Mouse (Mus musculus): ENCODE measurements at regions not wholly inside any gene's neighbourhood (a gene's known extent, or its start where the extent isn't known, plus 50 kb on each side); places are given as distances from the start of the nearest gene placed in this dataset.
A peak's percentile ranks its signal among the peaks of the same experiment; 100 is the strongest.

DNA sequence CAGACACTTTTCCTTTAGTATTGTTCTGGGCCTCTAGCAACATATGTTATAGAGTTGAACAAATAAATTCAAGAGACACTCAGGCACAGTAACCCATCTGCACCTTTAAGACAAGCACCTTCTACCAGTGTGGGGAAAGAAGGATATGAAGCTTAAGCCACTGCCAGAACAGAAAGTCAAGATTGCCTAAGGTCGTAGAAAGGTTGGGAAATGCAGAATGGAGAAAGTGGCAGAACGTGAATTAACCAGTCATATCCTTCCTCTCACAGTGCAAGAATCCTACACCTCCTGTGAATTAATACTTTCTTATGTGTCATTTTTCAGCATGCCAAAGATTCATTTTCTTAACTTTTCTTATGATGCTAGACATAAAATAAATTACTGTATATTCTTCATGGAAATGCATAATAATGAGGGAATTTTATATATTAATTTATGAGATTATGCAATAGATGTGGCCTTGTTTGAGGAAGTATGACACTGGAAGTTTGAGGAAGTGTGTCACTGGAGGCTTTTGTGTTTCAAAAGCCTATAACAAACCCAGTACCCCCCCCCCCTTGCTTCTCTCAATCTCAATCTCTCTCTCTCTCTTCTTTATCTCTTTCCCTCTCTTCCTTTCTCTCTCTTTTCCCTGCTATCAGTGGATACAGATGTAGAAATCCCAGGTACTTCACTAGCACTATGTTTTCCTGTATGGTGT is 361.6 kb upstream of the Edil3 start:
- Histone ChIP-seq H3K27ac (replicated peaks) (no peak overlapping the region), H3K36me3 (no peaks in the 10 kb centered on the region), H3K9me3 (no peaks in the 10 kb centered on the region), H3K4me3 (no peak overlapping the region), H3K27me3 (no peaks in the 10 kb centered on the region), H3K4me1 (no peaks in the 10 kb centered on the region), H3K4me2 (replicated peaks) (no peak overlapping the region), H3K9ac (replicated peaks) (no peak overlapping the region)
- ATAC-seq (ENCODE audit: low FRiP score, low read depth) = no peak
- 67% methylated on average over 2 of the region's 2 CpGs for WGBS

DNA sequence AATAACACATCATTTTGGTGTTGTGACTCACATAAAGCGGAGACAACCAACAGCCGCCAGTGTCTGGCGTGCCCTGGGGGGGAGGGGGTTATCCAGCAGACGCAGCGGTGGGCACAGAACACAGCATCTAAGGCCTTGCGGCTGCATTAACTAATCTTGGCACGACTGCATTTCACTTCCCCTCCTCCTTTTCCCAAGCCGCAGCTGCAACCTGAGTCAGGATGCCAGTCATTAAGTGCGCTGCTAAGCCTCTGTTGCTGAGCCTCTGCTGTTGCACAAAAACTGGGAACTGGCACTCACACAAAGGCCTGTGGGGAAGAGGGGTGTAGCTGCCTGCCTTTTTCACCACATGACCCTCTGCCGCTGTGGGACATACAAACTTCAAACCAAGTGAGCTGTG is 331.2 kb upstream of the Edil3 start:
- no peaks in the 10 kb centered on the region for H3K9me3 ChIP-seq
- H3K27ac ChIP-seq (replicated peaks) = no peak overlapping the region
- no peaks in the 10 kb centered on the region for H3K4me1 ChIP-seq
- peak; percentile 49 for ATAC-seq (ENCODE audit: low FRiP score, low read depth)
- H3K9ac ChIP-seq (replicated peaks) = no peak overlapping the region
- no peak overlapping the region for H3K4me2 ChIP-seq (replicated peaks)
- no peaks in the 10 kb centered on the region for H3K36me3 ChIP-seq
- WGBS = 82% methylated on average over 10 of the region's 10 CpGs
- no peak overlapping the region for H3K4me3 ChIP-seq
- H3K27me3 ChIP-seq = no peaks in the 10 kb centered on the region

DNA sequence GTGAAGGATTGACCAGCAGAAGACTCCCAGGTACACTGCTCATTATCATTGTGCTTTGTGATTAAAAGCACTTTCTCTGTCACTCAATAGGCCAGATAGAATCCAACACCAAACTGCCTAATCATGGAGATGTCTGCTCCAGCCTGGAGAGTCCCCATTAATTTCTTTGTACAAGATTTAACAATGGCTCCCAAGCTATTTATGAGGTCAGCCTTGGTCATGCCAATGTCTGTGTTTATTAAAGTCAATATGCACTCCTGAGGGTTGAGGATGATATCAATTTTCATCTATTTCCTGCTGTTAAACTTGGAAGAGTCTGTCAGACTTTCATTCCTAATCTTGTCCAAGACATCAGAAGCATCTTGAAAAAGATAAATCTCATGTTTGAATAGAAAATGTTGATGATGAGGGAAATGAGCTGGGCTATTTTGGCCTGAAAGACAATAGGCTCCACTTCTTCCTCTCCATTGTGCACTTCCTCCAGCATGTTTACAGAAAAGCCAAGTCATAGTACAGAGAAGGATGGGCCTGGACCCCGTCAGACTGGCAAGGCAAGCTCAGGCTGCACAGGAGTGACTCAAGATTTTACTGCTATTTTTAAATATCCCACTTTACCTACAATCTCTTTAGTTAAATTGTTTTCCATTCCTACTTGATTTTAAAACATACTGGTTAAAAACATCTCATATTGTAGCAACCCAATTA is 310.3 kb upstream of the Edil3 start:
- Histone ChIP-seq H3K27ac (replicated peaks) (no peak overlapping the region), H3K36me3 (no peaks in the 10 kb centered on the region), H3K4me1 (no peaks in the 10 kb centered on the region), H3K9ac (replicated peaks) (no peak overlapping the region), H3K27me3 (no peaks in the 10 kb centered on the region), H3K4me2 (replicated peaks) (no peak overlapping the region), H3K4me3 (no peak overlapping the region), H3K9me3 (no peaks in the 10 kb centered on the region)
- 71% methylated on average over 1 of the region's 1 CpGs for WGBS
- no peak for ATAC-seq (ENCODE audit: low FRiP score, low read depth)

DNA sequence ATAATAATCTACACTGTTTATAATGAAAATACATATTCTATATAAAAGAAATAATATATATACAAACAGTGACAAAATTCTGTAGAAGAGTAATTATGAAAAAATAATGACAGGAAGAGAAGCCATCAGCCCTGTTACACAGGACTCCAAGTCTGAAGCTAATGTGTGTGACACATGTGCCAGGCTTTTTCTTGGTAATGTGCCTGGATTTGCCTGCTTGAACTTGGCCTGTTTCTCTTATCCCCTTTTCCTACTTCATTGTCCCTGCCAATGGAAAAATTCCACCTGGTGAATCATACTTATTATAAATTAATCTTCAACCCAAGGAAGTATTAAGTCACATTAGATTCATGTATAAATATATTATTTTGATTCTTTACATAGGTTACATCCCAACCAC is 286.5 kb upstream of the Edil3 start:
- Histone ChIP-seq H3K36me3 (no peaks in the 10 kb centered on the region), H3K4me2 (replicated peaks) (no peak overlapping the region), H3K4me3 (no peak overlapping the region), H3K9me3 (no peaks in the 10 kb centered on the region), H3K9ac (replicated peaks) (no peak overlapping the region), H3K4me1 (no peaks in the 10 kb centered on the region), H3K27ac (replicated peaks) (no peak overlapping the region), H3K27me3 (no peaks in the 10 kb centered on the region)
- no peak for ATAC-seq (ENCODE audit: low FRiP score, low read depth)

DNA sequence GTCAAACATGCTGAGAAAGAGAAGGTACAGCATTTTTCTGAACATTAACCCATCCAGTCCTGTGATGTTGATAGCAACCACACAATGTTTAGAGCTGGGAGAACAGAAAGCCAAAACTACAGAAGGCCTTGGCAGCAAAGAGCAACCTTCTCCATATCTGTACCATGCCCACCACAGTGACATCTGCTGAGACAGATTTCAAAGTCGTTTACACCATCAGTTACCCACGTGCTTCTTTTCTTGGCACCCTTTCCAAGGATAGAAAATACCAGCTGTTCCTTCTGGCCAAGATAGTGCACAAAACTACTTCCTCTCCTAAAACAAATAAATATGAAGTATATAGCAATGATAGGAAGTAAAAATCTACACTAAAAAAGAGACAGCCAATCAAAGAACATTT is 266.8 kb upstream of the Edil3 start:
- no peaks in the 10 kb centered on the region for H3K9me3 ChIP-seq
- H3K9ac ChIP-seq (replicated peaks) = no peak overlapping the region
- H3K27me3 ChIP-seq = no peaks in the 10 kb centered on the region
- H3K4me1 ChIP-seq = no peaks in the 10 kb centered on the region
- H3K4me3 ChIP-seq = no peak overlapping the region
- no peak for ATAC-seq (ENCODE audit: low FRiP score, low read depth)
- 74% methylated on average over 2 of the region's 2 CpGs for WGBS
- no peaks in the 10 kb centered on the region for H3K36me3 ChIP-seq
- no peak overlapping the region for H3K4me2 ChIP-seq (replicated peaks)
- no peak overlapping the region for H3K27ac ChIP-seq (replicated peaks)

DNA sequence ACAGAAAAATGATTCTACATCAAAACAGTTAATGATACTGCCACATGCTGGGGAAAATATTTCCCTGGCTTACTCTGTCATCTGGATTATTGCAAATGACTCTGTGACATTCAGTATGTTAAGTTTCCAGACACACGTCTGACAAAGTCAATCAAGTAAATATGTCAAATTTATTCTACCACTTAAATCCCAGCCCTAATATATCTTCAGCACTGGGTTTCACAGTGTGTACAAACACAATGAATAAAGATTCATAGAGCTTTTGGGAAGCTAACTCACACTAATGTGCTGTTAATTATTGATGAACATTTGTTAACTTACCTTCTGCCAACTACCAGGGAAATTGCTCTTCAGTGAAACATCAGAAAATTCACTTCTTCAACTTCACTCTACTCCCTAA is 256.3 kb upstream of the Edil3 start:
- Histone ChIP-seq H3K9ac (replicated peaks) (no peak overlapping the region), H3K27me3 (no peaks in the 10 kb centered on the region), H3K9me3 (no peaks in the 10 kb centered on the region), H3K4me1 (no peaks in the 10 kb centered on the region), H3K27ac (replicated peaks) (no peak overlapping the region), H3K4me3 (no peak overlapping the region), H3K4me2 (replicated peaks) (no peak overlapping the region), H3K36me3 (no peaks in the 10 kb centered on the region)
- WGBS = 81% methylated on average over 1 of the region's 1 CpGs
- ATAC-seq (ENCODE audit: low FRiP score, low read depth) = no peak

DNA sequence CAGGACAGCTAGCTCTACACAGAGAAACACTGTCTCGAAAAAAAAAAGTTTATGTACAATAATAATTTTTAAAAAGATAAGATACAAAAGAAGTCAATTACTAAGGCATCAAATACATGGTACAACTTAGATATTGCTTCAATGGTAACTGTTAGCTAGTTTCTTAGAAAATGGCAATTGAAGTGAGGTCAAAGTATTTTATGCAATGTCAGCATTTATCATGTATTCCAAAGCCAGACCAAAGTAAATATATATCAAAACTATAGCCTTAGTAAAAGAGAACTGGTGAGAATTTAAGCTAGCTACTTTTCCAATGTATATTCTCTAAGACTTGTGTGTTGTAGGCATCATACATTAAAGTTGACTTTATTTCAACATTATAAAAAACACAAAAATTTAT is 219.0 kb upstream of the Edil3 start:
- no peak for ATAC-seq (ENCODE audit: low FRiP score, low read depth)
- WGBS = 71% methylated on average over 1 of the region's 1 CpGs

DNA sequence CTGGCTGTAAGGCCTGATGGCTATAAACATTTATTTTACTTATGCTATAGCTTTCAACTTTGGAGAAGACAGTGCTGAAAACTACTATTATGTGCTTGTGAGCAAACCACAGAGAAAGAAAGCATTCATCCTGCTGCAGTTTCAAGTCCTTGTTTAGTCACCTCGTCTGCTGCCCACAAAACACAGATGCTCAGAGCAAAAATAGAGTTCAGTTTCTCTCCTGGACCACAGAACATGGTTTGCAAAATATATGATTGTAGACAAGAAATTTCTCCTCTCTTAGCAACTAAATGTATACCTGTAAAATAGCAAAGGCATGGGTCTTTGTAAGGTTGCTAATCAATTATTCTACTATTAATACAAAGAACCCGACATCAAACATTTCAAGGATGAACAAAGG is 210.7 kb upstream of the Edil3 start:
- Histone ChIP-seq H3K36me3 (no peaks in the 10 kb centered on the region), H3K4me3 (no peak overlapping the region), H3K27me3 (no peaks in the 10 kb centered on the region), H3K27ac (replicated peaks) (no peak overlapping the region), H3K9ac (replicated peaks) (no peak overlapping the region), H3K4me1 (no peaks in the 10 kb centered on the region), H3K4me2 (replicated peaks) (no peak overlapping the region), H3K9me3 (no peaks in the 10 kb centered on the region)
- WGBS = 78% methylated on average over 2 of the region's 2 CpGs
- no peak for ATAC-seq (ENCODE audit: low FRiP score, low read depth)

More for the DNA sequence above, 219.0 kb upstream of the Edil3 start:
- H3K4me2 ChIP-seq (replicated peaks) = no peak overlapping the region
- H3K36me3 ChIP-seq = no peaks in the 10 kb centered on the region
- no peak overlapping the region for H3K4me3 ChIP-seq
- no peaks in the 10 kb centered on the region for H3K9me3 ChIP-seq
- no peaks in the 10 kb centered on the region for H3K4me1 ChIP-seq
- H3K9ac ChIP-seq (replicated peaks) = no peak overlapping the region
- no peak overlapping the region for H3K27ac ChIP-seq (replicated peaks)
- H3K27me3 ChIP-seq = no peaks in the 10 kb centered on the region

DNA sequence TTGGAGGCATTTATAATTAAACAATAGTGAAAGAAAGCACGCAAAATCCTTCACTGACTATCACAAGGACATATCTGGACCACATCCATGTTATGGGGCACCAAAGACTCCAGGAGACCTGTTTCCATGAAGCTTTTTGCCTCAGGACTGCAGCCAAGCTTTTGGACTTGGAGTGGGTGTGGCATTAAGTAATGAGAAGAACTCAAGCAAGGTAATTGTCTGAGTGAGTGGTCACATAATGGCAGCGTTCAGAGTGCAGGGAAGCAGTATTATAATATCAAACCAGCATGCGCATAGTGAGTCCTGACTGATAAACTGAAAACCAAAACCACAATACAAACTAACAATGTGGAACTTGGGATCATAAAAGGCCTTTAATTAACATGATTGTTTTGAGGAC is 208.0 kb upstream of the Edil3 start:
- no peak for ATAC-seq (ENCODE audit: low FRiP score, low read depth)
- Histone ChIP-seq H3K4me1 (no peaks in the 10 kb centered on the region), H3K9me3 (no peaks in the 10 kb centered on the region), H3K36me3 (no peaks in the 10 kb centered on the region), H3K9ac (replicated peaks) (no peak overlapping the region), H3K4me3 (no peak overlapping the region), H3K4me2 (replicated peaks) (no peak overlapping the region), H3K27ac (replicated peaks) (no peak overlapping the region), H3K27me3 (no peaks in the 10 kb centered on the region)
- WGBS = 88% methylated on average over 3 of the region's 3 CpGs

DNA sequence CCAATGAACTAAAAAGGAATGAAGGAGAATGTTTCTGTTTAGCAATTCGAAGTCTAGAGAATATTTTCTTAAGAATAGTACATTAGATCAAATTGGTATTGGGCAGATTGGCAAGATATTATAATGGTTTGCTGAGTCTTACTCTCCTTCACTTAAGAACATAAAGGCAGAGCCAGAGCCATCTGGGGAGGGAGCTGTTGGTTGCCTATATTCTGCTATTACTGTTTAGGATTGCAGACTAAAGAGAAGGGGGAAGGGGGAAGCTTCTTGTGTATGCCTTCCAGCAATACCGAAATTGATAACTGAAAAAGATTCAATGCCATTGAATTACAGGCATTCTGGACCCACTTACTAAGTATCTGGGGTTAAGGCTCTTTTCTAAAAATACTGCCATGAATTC is 171.1 kb upstream of the Edil3 start:
- Histone ChIP-seq H3K4me3 (no peak overlapping the region), H3K9ac (replicated peaks) (no peak overlapping the region), H3K36me3 (no peaks in the 10 kb centered on the region), H3K4me2 (replicated peaks) (no peak overlapping the region), H3K27me3 (no peaks in the 10 kb centered on the region), H3K27ac (replicated peaks) (no peak overlapping the region), H3K4me1 (peaks cover 3% of the 10 kb centered on the region; the same call in 1 of the 2 replicates), H3K9me3 (no peaks in the 10 kb centered on the region)
- no peak for ATAC-seq (ENCODE audit: low FRiP score, low read depth)
- WGBS = 79% methylated on average over 2 of the region's 2 CpGs

DNA sequence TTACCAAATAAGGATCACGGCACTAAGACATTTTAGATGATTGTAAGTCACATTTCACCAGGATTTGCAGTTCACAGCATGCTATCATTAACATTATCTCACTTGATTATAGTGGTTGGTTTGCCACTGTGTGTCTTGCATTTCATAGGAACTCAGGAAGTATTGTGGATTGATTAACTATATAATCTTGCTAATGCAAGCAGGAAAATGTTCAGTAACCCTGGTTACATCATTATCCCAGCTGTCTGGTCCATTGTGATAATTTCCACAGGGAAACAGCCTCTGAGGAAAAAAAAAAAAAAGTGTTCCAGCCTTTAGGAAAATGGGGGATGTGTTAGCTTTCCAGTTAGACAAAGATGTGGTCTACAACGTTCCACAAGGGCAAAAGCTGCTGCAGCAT is 170.2 kb upstream of the Edil3 start:
- 47% methylated on average over 2 of the region's 2 CpGs for WGBS
- no peak overlapping the region for H3K4me2 ChIP-seq (replicated peaks)
- no peaks in the 10 kb centered on the region for H3K36me3 ChIP-seq
- no peak overlapping the region for H3K9ac ChIP-seq (replicated peaks)
- H3K27ac ChIP-seq (replicated peaks) = peak overlapping the region; percentile 35; the same call in 1 of the 2 replicates
- H3K9me3 ChIP-seq = no peaks in the 10 kb centered on the region
- H3K27me3 ChIP-seq = no peaks in the 10 kb centered on the region
- H3K4me3 ChIP-seq = no peak overlapping the region
- peaks cover 3% of the 10 kb centered on the region; the same call in 1 of the 2 replicates for H3K4me1 ChIP-seq
- ATAC-seq (ENCODE audit: low FRiP score, low read depth) = no peak

DNA sequence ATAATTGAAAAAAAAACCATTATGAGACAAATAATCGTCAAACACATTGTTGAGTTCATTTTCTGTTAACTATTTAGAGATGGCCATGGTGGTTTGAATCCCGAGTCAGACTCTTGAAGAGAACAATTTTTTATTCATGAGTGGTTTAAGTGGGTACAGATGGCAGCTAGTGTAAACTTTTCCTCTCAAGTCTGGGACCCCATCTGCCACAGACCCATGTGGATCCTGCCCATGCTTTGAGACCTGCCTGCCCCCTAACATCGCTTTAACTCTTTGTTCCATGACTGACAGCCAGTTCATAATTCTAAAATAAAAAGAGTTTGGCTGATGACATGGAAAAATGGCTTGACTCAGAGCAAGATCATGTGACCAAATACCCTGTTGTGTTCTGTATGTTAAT is 166.2 kb upstream of the Edil3 start:
- 0 out of 2 replicates have a peak, but pooled peaks have one; percentile 44 for ATAC-seq (ENCODE audit: low FRiP score, low read depth)
- no peaks in the 10 kb centered on the region for H3K9me3 ChIP-seq
- H3K4me2 ChIP-seq (replicated peaks) = no peak overlapping the region
- no peak overlapping the region for H3K9ac ChIP-seq (replicated peaks)
- H3K4me1 ChIP-seq = peaks cover 3% of the 10 kb centered on the region; the same call in 1 of the 2 replicates
- no peak overlapping the region for H3K27ac ChIP-seq (replicated peaks)
- H3K4me3 ChIP-seq = no peak overlapping the region
- no peaks in the 10 kb centered on the region for H3K36me3 ChIP-seq
- 82% methylated on average over 3 of the region's 3 CpGs for WGBS
- no peaks in the 10 kb centered on the region for H3K27me3 ChIP-seq

Measured in midbrain, embryonic 12.5 days (tissue).